Mouse (Mus musculus): ENCODE measurements around the gene Tmem246.

Tmem246 gene

DNA sequence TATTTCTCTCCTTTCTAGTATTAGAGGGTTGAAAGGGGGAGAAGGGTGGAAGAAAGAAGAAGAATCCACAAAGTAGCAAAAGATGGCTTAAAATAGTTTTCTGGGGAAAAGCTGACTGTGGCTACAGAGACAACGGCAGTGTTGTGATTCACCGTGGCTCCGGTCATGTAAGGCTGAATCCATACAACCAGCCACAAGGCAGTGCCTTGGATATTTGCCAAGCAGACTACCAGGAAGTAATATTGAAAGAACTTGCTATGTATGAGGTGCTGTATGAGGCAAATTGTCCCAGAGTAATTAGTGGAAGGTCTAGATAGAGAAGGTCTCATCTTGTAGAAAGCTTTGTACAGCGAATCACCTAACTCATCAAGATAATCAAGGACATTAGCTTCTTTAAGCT, 25.5 kb downstream of the Tmem246 start:
- DNase-seq, result no peak

DNA sequence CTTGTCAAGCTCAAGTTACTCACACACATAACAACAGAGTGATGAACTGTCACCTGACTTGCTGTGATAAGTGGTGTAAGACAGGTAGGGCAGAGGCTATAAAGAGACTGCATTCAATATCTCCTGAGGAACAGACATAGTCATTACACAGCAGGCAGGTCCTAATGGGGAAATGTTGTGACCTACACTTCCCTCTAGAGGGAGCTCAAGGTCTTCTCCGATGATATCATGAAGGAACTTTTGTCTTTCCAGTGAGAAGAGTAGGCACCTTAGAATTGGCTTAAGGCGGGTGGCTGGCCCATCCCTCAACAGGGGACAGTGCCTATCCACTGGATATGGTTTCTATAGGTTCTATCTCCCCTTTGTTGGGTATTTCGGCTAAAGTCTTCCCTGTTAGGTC, 30.1 kb downstream of the Tmem246 start:
- peak; percentile 76 for DNase-seq

DNA sequence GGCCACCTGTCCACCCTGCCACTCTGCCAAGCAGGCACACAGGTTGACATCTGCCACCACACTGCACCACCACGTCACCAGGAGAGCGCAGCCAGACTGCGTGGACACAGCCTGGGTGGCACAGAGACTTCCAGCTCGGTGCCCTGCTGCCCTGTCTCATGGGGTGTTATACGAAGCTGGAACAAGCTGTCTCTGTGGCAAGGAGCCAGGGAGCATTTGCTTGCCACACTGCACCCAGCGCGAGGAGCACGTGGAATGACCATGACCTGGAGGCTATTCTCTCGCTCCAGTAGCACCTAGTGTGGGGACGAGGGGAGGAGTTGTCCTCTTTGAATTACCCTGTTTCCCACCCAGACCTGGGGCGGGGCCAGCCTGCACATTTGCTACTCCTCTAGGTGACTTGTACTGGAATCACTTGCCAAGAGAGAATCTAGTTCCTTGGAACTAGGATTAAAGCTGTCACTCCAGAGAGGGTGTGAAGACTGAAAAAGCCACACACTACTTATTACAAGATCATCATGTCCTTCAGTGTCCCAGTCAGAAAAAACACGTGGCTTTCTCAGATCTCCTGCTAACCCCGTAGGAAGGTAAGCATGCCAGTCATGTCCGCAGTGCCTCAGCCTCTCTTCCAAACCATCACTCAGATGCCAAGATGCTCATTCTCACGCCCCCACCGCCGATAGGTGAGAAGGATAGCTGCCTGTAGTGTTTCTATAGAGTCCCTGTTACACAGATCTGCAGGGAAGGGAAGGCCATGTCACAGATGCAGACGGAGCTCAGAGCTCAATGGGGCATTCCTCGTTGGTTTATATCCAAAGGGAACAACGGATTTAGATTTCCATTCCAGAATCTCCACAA, 37.5 kb downstream of the Tmem246 start:
- peak; percentile 85 for DNase-seq

DNA sequence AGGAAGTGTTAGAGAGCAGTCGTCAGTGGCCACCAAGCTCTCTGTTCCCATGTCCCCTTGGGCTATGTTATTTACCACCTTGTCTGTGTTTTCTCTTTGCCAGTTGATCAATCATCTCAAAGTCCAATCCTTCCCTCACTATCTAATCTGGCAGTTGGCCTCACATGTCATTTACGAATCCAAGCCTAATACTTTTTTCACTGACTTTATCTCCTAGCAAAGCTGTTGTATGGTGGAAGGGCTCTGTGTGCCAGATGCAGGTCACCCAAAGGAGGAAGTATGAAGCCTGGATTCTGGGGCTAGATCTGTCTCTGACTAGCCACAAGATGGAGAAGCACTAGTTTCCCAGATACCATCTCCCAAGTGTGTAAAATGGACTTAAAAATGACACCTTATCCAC, 39.5 kb downstream of the Tmem246 start:
- no peak for DNase-seq

DNA sequence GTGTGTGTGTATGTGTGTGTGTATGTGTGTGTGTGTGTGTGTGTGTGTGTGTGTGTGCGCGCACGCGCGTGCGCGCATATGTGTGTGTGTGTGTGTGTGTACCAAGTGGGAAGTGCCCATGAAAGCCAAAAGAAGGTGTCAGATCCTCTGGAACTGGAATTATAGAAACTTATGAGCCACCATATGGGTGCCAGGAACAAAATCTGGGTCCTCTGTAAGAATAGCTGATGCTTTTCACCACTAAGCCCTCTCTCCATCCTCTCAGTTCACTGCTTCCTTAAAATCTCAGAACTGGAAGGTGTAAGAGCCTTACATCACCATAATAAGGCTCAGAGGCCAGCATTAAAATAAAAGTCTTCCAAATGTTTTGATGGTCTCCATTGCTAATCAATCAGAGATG, 40.3 kb downstream of the Tmem246 start:
- DNase-seq, result no peak

DNA sequence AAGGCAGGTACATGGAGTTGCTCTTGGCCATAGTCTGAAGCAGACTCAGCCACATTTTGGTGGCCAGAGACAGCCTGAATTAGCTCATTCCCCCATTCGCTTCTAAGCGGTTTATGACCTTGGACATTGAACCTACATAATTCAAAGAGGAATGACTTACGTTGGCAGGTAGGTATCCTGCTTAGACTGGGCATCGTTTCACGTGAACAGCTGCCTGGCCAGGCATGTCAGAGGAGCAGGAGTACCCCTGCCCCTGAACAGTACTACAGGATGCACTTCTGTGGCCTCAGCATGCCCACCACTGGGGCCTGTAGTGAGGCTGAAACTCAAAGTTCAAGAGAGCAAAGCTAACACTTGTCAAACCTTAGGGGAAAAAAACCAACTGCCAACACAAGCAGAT, 44.3 kb downstream of the Tmem246 start:
- DNase-seq, result peak; percentile 55

DNA sequence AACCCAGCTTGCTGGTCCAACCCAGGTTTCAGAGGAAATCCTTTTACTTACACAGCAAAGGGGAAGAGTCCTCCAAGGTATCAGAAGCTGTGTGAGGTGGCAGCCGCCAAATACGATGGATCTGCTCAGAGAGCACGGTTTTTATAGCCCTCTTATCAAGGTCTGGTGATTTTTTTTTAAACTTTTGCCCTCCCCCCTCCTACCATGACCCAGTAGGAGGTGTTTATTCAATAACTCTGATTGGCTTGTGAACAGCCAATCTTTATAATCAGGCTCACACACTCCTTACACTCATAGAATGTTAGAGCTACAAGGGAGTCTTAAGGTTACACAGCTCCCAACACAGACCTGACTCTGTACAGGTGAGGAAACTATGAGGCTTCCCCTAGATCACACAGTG, 48.3 kb downstream of the Tmem246 start, which contains the start of gene Aldob:
Aldob (minus strand) TSS at position 164 of the 400 bp plus-strand sequence.
- DNase-seq, result peak; percentile 72

DNA sequence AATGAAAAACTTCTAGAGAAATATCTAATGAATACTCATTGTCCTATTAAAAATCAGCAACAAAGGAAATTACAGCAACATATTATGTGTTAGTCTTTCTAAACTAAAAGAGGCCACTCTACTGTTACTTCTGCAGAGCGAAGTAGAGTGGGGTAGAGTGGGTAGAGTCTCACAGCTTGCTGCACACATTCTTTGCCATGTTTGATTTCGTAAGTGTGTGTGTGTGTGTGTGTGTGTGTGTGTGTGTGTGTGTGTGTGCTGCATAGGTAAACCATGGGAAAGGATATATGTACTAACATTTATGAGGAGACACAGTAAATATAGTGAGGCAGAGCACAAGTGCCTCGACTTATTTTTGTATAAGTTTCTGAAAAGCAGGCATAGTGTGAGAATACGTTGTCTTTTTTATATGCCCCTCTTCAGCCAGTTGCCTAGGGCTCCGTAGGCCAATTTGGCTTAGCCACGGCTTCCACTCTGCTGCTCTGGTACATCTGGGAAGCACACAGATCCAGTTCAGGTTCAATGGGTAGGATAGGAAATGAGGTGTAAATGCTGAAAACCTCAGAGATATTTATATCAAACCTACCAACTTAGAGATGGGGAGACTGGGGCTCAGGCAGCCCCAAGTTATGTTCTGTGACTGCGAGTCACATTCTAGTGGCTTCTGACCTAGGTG, 50.0 kb downstream of the Tmem246 start:
- no peak for DNase-seq

DNA sequence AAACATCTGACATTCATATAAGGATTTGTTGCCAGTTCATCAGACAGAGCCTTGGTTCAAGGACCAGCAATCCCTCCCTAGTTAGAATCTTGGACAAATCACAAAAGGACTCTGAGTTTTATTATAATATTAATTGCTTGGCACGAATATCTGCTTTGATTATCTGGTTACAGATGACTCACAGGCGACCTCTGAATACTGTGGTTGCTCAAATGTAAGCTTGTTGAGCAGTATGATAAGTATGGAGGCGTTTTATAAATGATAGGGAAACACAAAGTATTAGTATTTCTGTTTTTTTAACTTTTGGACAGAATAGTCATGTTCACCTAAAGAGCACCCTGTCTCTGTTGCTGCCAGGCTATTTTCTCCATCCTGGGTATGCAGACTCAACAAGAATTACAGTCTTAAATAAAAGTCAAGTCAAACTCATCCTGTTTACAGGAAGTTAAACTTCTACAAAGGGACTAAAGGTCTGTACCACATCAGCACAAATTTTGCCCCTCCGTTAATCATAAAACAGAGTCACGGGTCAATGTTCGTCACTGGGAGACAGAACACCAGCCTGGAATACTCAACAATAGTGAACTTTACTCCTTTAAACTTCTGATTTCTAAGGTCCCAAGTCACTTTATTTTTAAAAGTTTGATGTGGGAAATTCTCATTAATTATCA, 50.7 kb downstream of the Tmem246 start:
- DNase-seq, result peak; percentile 38

DNA sequence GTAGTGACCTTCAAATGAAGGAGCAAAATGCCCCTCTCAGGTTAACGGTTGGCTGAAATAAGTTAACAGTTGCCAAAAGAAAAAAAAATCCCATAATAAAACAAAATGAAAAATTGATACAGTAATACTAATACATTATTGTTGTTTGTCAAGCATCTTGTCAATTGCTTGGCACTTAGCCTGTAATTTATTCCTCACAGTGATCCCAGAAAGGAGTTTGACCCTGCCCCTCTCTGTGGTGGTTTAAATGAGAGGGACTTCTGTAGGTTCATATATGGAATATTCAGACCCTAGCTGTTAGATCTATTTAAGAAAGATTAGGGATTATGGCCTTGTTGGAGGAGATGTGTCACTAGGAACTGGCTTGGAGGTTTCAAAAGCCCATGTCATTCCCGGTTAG, 51.6 kb downstream of the Tmem246 start:
- DNase-seq, result no peak

DNA sequence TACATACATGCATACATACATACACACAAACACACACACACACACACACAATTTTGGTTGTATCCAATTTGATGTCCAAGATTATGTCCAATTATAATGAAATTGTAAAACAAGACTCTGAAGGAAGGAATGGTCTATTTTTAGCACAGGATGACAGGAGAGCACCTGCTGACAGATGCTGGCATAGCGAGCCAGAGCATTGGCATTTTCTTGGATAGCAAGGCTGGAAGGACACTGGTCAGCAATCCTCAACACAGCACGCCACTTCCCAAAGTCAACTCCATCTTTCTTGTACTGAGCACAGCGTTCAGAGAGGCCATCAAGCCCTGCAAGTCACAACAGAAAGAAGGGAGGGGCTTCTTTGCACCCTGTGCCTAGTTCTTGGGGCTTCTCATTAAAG, 56.7 kb downstream of the Tmem246 start:
- no peak for DNase-seq

DNA sequence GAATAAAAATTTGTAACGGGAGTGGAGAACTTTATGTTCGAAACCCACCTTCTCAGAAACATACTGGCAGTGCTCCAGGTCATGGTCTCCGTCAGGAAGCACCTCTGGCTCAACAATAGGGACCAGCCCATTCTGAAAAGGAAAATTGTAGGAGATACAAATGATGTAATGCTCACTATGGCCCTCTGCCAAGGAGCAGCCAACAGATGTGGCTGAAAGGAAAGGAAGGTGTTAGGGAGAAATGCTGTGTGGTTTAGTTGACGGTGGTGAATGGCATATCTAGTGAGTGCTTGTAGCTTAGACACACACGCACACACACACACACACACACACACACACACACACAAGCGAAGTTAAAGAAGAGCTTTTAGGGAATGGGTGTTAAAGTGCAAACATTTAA, 58.0 kb downstream of the Tmem246 start:
- DNase-seq, result peak; percentile 35

DNA sequence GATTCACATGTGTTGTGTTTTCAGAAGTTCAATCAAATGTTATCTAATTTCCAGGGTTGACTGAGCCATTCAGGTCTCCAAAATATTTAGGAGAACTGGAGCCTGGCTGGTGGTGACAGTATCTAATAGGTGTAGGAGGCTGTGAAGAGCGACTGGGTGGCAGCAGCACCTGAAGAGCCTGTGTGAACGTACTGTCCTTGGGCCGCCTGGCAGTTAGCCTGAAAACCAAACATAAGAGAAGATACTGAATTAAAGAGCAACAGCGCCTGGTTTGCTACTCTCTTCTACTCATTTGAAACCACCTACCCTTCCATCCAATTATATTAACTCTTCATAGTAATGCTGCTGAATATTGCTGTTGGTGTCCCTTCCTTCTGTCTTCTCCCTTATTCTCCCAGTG, 61.0 kb downstream of the Tmem246 start:
- DNase-seq, result no peak

DNA sequence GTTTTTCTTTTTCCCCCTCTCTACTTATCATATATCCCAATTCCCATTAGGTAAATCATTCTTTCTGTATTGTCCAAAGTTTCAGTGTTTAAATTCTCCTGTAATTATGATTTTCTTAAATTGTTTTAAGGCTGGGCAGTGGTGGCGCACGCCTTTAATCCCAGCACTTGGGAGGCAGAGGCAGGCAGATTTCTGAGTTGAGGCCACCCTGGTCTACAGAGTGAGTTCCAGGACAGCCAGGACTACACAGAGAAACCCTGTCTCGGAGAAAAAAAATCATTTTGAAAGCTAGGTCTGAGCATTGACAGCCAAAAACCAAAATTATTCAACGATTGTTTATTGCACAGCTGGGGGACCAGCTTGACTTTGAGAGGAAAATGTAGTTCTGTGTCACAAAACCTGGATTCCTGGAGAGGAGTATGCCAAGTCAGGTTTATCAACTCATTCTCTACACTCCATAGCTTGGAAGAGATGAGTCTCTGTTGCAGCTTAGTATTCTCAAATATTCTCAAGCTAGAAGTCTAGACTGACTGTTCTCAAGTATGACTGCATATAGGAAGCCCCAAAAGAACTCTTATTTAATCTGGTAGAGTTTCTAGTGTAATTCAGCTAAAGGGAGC, 61.9 kb downstream of the Tmem246 start:
- no peak for DNase-seq

DNA sequence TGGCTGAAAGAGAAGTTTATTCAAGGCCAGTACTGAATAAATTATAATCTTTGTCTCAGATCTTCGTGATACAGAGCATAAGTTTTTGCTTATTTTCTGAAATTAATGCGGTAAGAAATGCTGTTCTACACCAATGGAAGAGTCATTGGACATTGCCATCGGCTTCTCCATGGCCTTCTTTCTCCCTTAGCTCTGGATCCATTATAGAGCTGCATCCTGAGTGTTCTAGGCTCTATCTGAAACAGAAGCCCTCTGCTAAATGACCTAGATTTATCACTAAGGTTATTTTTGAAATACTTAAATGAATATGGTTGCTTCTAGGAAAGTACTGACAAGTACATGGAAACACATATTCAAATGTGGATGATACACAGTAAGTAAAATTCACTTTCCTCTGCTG, 62.6 kb downstream of the Tmem246 start:
- no peak for DNase-seq
